Mouse (Mus musculus): ENCODE results near the gene Mmp20. TPM values are rescaled to one million over a fixed set of nuclear protein-coding genes. Genes with fewer than 3 reads are reported as not detected.

The Mmp20 gene
- polyA plus RNA-seq, 1 experiment from 2014 or later = not detected

GRCm38 (mm10) chr9:7672985-7673384, 45.0 kb downstream of the Mmp20 start:
- ATAC-seq (replicated peaks; ENCODE audit: low FRiP score) (no peak), DNase-seq (ENCODE audit: low spot score) (no peak)
- no peaks in the 10 kb centered on the region for H3K9me3 ChIP-seq (ENCODE audit: control insufficient read depth, low read length)
- H3K9ac ChIP-seq (ENCODE audit: low read depth, low read length) = no peak overlapping the region
- H3K27ac ChIP-seq (ENCODE audit: low read depth, low read length) = no peak overlapping the region
- no peak overlapping the region for H3K4me2 ChIP-seq
- no peaks in the 10 kb centered on the region for H3K4me1 ChIP-seq (replicated peaks; ENCODE audit: control insufficient read depth, insufficient read depth, low read length)
- WGBS = 49% methylated on average over 9 of the region's 9 CpGs
- H3K27me3 ChIP-seq (replicated peaks; ENCODE audit: control insufficient read depth, insufficient read depth, low read length) = no peaks in the 10 kb centered on the region
- H3K4me3 ChIP-seq (ENCODE audit: low read depth, low read length) = no peak overlapping the region
- H3K36me3 ChIP-seq (ENCODE audit: control insufficient read depth, insufficient read depth, low read length) = no peaks in the 10 kb centered on the region

DNA sequence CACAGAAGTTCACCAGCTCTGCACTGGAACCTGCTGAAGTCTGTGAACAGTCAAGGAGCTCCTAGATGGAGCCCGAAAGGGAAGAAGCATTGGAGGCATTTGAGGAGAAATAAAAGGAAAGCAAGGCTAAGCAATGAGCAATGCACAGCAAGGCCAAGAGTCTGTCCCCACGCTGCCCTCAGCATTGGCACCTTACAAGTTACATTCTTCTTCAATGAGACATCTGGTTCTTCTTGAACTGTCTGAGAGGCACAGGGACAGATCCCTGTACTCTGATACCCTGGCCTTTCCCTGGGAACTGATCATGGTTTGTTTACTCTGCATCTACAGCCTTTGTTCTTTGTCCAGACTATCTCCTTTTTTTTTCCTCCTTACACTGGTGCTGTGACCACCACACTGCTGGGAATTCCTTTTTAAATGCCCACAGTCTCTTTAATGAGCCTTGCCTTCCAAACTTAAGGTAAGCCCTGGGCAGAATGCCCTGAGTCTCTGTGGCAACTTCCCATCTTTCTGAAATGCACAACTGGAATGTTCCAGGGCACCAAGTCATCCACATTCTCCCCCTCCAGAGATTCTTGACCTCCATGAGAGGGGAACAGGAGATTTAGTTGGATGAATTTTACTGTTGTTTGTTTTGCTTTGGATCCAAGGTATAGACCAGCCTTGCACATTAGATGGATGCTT, 50.3 kb downstream of the Mmp20 start:
- Histone ChIP-seq H3K4me1 (replicated peaks; ENCODE audit: control insufficient read depth, insufficient read depth, low read length) (no peaks in the 10 kb centered on the region), H3K4me2 (no peak overlapping the region), H3K9ac (ENCODE audit: low read depth, low read length) (no peak overlapping the region), H3K4me3 (ENCODE audit: low read depth, low read length) (no peak overlapping the region), H3K9me3 (ENCODE audit: control insufficient read depth, low read length) (no peaks in the 10 kb centered on the region), H3K27ac (ENCODE audit: low read depth, low read length) (no peak overlapping the region), H3K36me3 (ENCODE audit: control insufficient read depth, insufficient read depth, low read length) (no peaks in the 10 kb centered on the region), H3K27me3 (replicated peaks; ENCODE audit: control insufficient read depth, insufficient read depth, low read length) (no peaks in the 10 kb centered on the region)
- no peak for ATAC-seq (replicated peaks; ENCODE audit: low FRiP score)
- WGBS = 68% methylated on average over 2 of the region's 2 CpGs
- no peak for DNase-seq (ENCODE audit: low spot score)

GRCm38 (mm10) chr9:7682081-7682618, 54.1 kb downstream of the Mmp20 start:
- Histone ChIP-seq H3K9me3 (ENCODE audit: control insufficient read depth, low read length) (no peaks in the 10 kb centered on the region), H3K4me3 (ENCODE audit: low read depth, low read length) (no peak overlapping the region), H3K27ac (ENCODE audit: low read depth, low read length) (no peak overlapping the region), H3K36me3 (ENCODE audit: control insufficient read depth, insufficient read depth, low read length) (no peaks in the 10 kb centered on the region), H3K9ac (ENCODE audit: low read depth, low read length) (no peak overlapping the region), H3K4me1 (replicated peaks; ENCODE audit: control insufficient read depth, insufficient read depth, low read length) (no peaks in the 10 kb centered on the region), H3K4me2 (no peak overlapping the region), H3K27me3 (replicated peaks; ENCODE audit: control insufficient read depth, insufficient read depth, low read length) (no peaks in the 10 kb centered on the region)
- DNase-seq (ENCODE audit: low spot score) (no peak), ATAC-seq (replicated peaks; ENCODE audit: low FRiP score) (no peak)
- 80% methylated on average over 9 of the region's 9 CpGs for WGBS

GRCm38 (mm10) chr9:7686024-7686423, 58.0 kb downstream of the Mmp20 start:
- no peaks in the 10 kb centered on the region for H3K36me3 ChIP-seq (ENCODE audit: control insufficient read depth, insufficient read depth, low read length)
- no peak overlapping the region for H3K9ac ChIP-seq (ENCODE audit: low read depth, low read length)
- no peaks in the 10 kb centered on the region for H3K4me1 ChIP-seq (replicated peaks; ENCODE audit: control insufficient read depth, insufficient read depth, low read length)
- no peak overlapping the region for H3K4me3 ChIP-seq (ENCODE audit: low read depth, low read length)
- no peak for DNase-seq (ENCODE audit: low spot score)
- no peak overlapping the region for H3K4me2 ChIP-seq
- ATAC-seq (replicated peaks; ENCODE audit: low FRiP score) = no peak
- H3K27me3 ChIP-seq (replicated peaks; ENCODE audit: control insufficient read depth, insufficient read depth, low read length) = no peaks in the 10 kb centered on the region
- no peaks in the 10 kb centered on the region for H3K9me3 ChIP-seq (ENCODE audit: control insufficient read depth, low read length)
- no peak overlapping the region for H3K27ac ChIP-seq (ENCODE audit: low read depth, low read length)
- 57% methylated on average over 2 of the region's 2 CpGs for WGBS

- H3K4me3 ChIP-seq (ENCODE audit: low read depth, low read length) = no peak overlapping the region
- ATAC-seq (replicated peaks; ENCODE audit: low FRiP score) (no peak), DNase-seq (ENCODE audit: low spot score) (no peak)
- H3K9me3 ChIP-seq (ENCODE audit: control insufficient read depth, low read length) = no peaks in the 10 kb centered on the region
- no peak overlapping the region for H3K9ac ChIP-seq (ENCODE audit: low read depth, low read length)
- H3K36me3 ChIP-seq (ENCODE audit: control insufficient read depth, insufficient read depth, low read length) = no peaks in the 10 kb centered on the region
- H3K27ac ChIP-seq (ENCODE audit: low read depth, low read length) = no peak overlapping the region
- WGBS = 47% methylated on average over 6 of the region's 6 CpGs
- no peaks in the 10 kb centered on the region for H3K27me3 ChIP-seq (replicated peaks; ENCODE audit: control insufficient read depth, insufficient read depth, low read length)
- no peaks in the 10 kb centered on the region for H3K4me1 ChIP-seq (replicated peaks; ENCODE audit: control insufficient read depth, insufficient read depth, low read length)
- H3K4me2 ChIP-seq = no peak overlapping the region
Measured at GRCm38 (mm10) chr9:7689799-7690198, 61.8 kb downstream of the Mmp20 start.

GRCm38 (mm10) chr9:7691790-7692189, 63.8 kb downstream of the Mmp20 start, which contains the start of gene Mmp7:
Mmp7 (plus strand) TSS chr9:7692090.
- H3K4me1 ChIP-seq (replicated peaks; ENCODE audit: control insufficient read depth, insufficient read depth, low read length) = no peaks in the 10 kb centered on the region
- ATAC-seq (replicated peaks; ENCODE audit: low FRiP score) = no peak
- no peak within 1 kb of the TSS for H3K4me3 ChIP-seq (ENCODE audit: low read depth, low read length)
- no peaks in the 10 kb centered on the region for H3K27me3 ChIP-seq (replicated peaks; ENCODE audit: control insufficient read depth, insufficient read depth, low read length)
- no peak for DNase-seq (ENCODE audit: low spot score)
- H3K4me2 ChIP-seq = no peak within 1 kb of the TSS
- no peaks in the 10 kb centered on the region for H3K9me3 ChIP-seq (ENCODE audit: control insufficient read depth, low read length)
- H3K36me3 ChIP-seq (ENCODE audit: control insufficient read depth, insufficient read depth, low read length) = no peaks in the 10 kb centered on the region
- 47% methylated on average over 1 of the region's 1 CpGs for WGBS
- no peak within 1 kb of the TSS for H3K9ac ChIP-seq (ENCODE audit: low read depth, low read length)
- H3K27ac ChIP-seq (ENCODE audit: low read depth, low read length) = no peak within 1 kb of the TSS

DNA sequence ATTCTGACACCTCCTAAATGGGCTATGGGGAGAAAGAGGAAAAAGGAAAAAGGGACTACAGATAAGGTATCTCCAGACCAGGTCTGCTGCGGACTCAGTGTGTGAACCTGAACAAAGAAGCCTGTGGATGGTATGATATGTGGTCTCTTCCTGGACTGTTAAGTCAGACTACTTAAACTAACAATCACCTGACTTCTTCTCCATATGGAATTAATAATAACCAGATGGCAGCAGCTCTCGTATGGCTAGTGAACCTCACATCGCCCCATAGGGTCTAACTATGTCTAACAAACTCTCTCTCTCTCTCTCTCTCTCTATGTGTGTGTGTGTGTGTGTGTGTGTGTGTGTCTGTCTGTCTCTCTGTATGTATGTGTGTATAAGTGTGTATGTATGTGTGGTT, 65.9 kb downstream of the Mmp20 start:
- Histone ChIP-seq H3K4me1 (replicated peaks; ENCODE audit: control insufficient read depth, insufficient read depth, low read length) (no peaks in the 10 kb centered on the region), H3K4me3 (ENCODE audit: low read depth, low read length) (no peak overlapping the region), H3K4me2 (no peak overlapping the region), H3K27ac (ENCODE audit: low read depth, low read length) (no peak overlapping the region), H3K9ac (ENCODE audit: low read depth, low read length) (no peak overlapping the region), H3K27me3 (replicated peaks; ENCODE audit: control insufficient read depth, insufficient read depth, low read length) (no peaks in the 10 kb centered on the region), H3K9me3 (ENCODE audit: control insufficient read depth, low read length) (no peaks in the 10 kb centered on the region), H3K36me3 (ENCODE audit: control insufficient read depth, insufficient read depth, low read length) (no peaks in the 10 kb centered on the region)
- DNase-seq (ENCODE audit: low spot score) = no peak
- ATAC-seq (replicated peaks; ENCODE audit: low FRiP score) = no peak
- WGBS = 60% methylated on average over 3 of the region's 3 CpGs

DNA sequence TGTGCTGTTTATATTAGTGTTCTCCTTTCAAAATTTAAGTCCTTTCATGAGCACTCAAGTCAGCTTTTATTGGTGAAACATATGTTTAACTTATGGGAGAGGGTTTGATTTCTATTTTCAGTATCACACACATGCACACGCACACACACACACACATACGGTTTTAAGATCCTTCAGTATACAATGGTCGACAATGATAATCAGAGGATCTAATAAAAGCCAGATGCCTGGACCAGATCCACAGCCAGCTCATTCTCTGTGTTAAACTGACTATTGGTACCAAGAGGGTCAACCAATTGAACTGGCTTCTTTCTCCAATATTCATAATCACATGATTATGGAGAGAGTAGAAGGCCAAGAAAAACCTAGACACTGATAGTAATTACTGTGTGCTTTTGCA, 67.6 kb downstream of the Mmp20 start:
- no peak overlapping the region for H3K4me2 ChIP-seq
- H3K36me3 ChIP-seq (ENCODE audit: control insufficient read depth, insufficient read depth, low read length) = no peaks in the 10 kb centered on the region
- no peak overlapping the region for H3K27ac ChIP-seq (ENCODE audit: low read depth, low read length)
- ATAC-seq (replicated peaks; ENCODE audit: low FRiP score) (no peak), DNase-seq (ENCODE audit: low spot score) (no peak)
- H3K9ac ChIP-seq (ENCODE audit: low read depth, low read length) = no peak overlapping the region
- H3K9me3 ChIP-seq (ENCODE audit: control insufficient read depth, low read length) = no peaks in the 10 kb centered on the region
- no peak overlapping the region for H3K4me3 ChIP-seq (ENCODE audit: low read depth, low read length)
- H3K4me1 ChIP-seq (replicated peaks; ENCODE audit: control insufficient read depth, insufficient read depth, low read length) = no peaks in the 10 kb centered on the region
- H3K27me3 ChIP-seq (replicated peaks; ENCODE audit: control insufficient read depth, insufficient read depth, low read length) = no peaks in the 10 kb centered on the region
- 85% methylated on average over 3 of the region's 3 CpGs for WGBS

DNA sequence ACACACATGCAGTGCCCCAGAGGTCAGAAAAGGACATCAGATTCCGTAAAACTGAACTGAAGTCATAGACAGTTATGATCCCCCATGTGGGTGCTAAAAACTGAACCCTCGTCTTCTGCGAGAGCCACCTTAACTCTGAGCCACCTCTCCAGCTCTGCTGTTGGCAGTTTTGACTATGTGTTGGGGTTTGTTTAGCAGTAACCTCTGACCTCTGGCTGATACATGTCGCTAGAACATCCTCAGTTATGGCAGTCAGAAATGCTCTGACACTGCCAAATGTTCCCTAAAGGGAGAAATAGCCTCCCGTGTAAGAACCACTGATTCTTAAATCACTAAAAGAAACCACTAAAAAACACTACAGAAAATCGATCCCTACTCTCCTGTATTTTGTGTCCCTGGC, 80.7 kb downstream of the Mmp20 start:
- Histone ChIP-seq H3K36me3 (ENCODE audit: control insufficient read depth, insufficient read depth, low read length) (no peaks in the 10 kb centered on the region), H3K27ac (ENCODE audit: low read depth, low read length) (no peak overlapping the region), H3K4me1 (replicated peaks; ENCODE audit: control insufficient read depth, insufficient read depth, low read length) (no peaks in the 10 kb centered on the region), H3K4me3 (ENCODE audit: low read depth, low read length) (no peak overlapping the region), H3K9ac (ENCODE audit: low read depth, low read length) (no peak overlapping the region), H3K9me3 (ENCODE audit: control insufficient read depth, low read length) (no peaks in the 10 kb centered on the region), H3K27me3 (replicated peaks; ENCODE audit: control insufficient read depth, insufficient read depth, low read length) (no peaks in the 10 kb centered on the region), H3K4me2 (no peak overlapping the region)
- WGBS = 66% methylated on average over 6 of the region's 6 CpGs
- DNase-seq (ENCODE audit: low spot score) (no peak), ATAC-seq (replicated peaks; ENCODE audit: low FRiP score) (no peak)
